In the genomic region with DNA sequence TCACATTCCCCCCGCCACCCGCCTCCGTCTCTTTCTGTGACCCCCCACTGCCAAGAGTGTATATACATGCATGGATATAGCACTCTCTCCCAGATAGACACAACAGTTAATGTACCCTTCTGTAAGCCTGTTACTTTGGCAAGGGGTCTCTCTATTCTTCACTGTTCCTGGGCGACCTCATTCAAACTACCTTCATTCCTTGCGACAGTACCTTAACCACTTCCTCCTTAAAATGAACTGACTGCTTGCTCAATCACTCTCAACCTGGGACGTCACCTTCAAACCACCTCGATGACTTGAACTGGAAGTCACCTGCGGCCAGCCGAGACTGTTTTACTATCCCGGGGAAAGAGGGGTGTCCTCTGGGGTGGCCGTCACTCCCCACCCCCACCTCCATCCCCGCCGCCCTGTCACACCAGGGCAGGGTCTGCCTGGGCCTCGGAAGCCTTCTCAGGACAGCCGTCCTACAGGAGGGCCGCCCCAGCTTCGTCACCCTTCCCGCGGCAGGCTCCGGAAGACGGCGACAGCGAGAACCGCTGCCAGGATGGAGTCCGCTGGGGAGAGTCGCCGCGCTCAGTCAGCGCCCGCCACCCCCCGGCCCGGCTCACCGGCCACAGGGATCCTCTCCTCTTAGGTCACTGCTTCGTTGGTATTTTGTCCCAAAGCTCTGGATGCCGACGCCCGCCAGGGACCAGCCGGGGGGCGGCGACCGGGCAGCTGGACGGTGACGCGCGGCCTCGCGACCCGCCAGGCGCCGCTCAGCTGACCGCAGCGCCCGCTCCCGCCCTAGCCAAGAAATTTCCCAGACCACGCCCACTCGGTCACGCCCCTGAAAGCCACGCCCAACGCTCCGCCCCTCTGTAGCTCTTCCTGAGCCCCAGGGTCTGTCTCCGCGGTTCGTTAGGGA, we compare ENCODE assay signal across 8 mouse cellular contexts. TPM values are rescaled to one million over a fixed set of nuclear protein-coding genes. Genes with fewer than 3 reads are reported as not detected.
DNase-seq lines count a peak whose midpoint lies in the region; ATAC-seq and TF ChIP-seq lines count a peak whose summit lies in the region.

TSS of gene Optn (minus strand) at position 753 of the 907 bp plus-strand sequence.

- H3K36me3 ChIP-seq in CH12.LX (replicated peaks in 1 of 2; ENCODE audit: control insufficient read depth in 1 of 2, insufficient read depth in 1 of 2, low read length in 1 of 2), result peaks cover 0 to 28% of the 10 kb centered on the region in 2 experiments
- no peaks in the 10 kb centered on the region for H3K36me3 ChIP-seq in forebrain, embryonic 13.5 days (ENCODE audit: poor library complexity, severe bottlenecking)
- no peaks in the 10 kb centered on the region for H3K36me3 ChIP-seq in liver, embryonic 16.5 days (ENCODE audit: control insufficient read depth, insufficient read depth)
- H3K36me3 ChIP-seq in neural tube, embryonic 12.5 days, result no peaks in the 10 kb centered on the region
- H3K36me3 ChIP-seq in stomach, postnatal 0 days (ENCODE audit: control insufficient read depth, insufficient read depth, low read length), result no peaks in the 10 kb centered on the region

- intact Hi-C loops in heart, postnatal 10 days (cut with DNase I), result no loop called here

- H3K27me3 ChIP-seq in CH12.LX (replicated peaks), result peaks cover 4% of the 10 kb centered on the region
- H3K27me3 ChIP-seq in forebrain, embryonic 13.5 days, result peaks cover 31% of the 10 kb centered on the region
- H3K27me3 ChIP-seq in liver, embryonic 16.5 days (ENCODE audit: control insufficient read depth, insufficient read depth, low read depth, low read length), result no peaks in the 10 kb centered on the region
- 0 out of 2 replicates have a peak, but pooled peaks cover 3% of the 10 kb centered on the region for H3K27me3 ChIP-seq in neural tube, embryonic 12.5 days (replicated peaks)
- no peaks in the 10 kb centered on the region for H3K27me3 ChIP-seq in stomach, postnatal 0 days (ENCODE audit: control insufficient read depth, insufficient read depth, low read length)

- H3K4me1 ChIP-seq in CH12.LX (ENCODE audit: control insufficient read depth in 1 of 2, insufficient read depth in 2 of 2), result peaks cover 0 to 32% of the 10 kb centered on the region in 2 experiments; a peak in 3 of 4 replicates
- peaks cover 9% of the 10 kb centered on the region for H3K4me1 ChIP-seq in forebrain, embryonic 13.5 days
- H3K4me1 ChIP-seq in liver, embryonic 16.5 days (ENCODE audit: control insufficient read depth, low read depth, low read length), result peaks cover 18% of the 10 kb centered on the region
- peaks cover 9% of the 10 kb centered on the region; the same call in 1 of the 2 replicates for H3K4me1 ChIP-seq in neural tube, embryonic 12.5 days
- H3K4me1 ChIP-seq in stomach, postnatal 0 days (replicated peaks; ENCODE audit: control insufficient read depth, insufficient read depth), result no peaks in the 10 kb centered on the region

- WGBS in forebrain, embryonic 13.5 days, result 3% methylated on average over 58 of the region's 63 CpGs
- WGBS in large intestine, adult 2 months, result 2% methylated on average over 63 of the region's 63 CpGs
- WGBS in liver, embryonic 16.5 days (ENCODE audit: insufficient replicate concordance), result 1% methylated on average over 61 of the region's 63 CpGs
- 2% methylated on average over 63 of the region's 63 CpGs for WGBS in neural tube, embryonic 12.5 days
- 3% methylated on average over 62 of the region's 63 CpGs for WGBS in stomach, postnatal 0 days

- peak within 1 kb of the TSS; percentile 81 to 91 (median 88) for H3K4me3 ChIP-seq in CH12.LX (replicated peaks in 1 of 3; ENCODE audit: low read depth in 2 of 3, low read length in 2 of 3, poor library complexity in 1 of 3)
- peak within 1 kb of the TSS; percentile 55 for H3K4me3 ChIP-seq in forebrain, embryonic 13.5 days
- H3K4me3 ChIP-seq in liver, embryonic 16.5 days (ENCODE audit: low read depth, low read length), result peak within 1 kb of the TSS; percentile 92
- H3K4me3 ChIP-seq in neural tube, embryonic 12.5 days, result peak within 1 kb of the TSS; percentile 54
- peak within 1 kb of the TSS; percentile 66 for H3K4me3 ChIP-seq in stomach, postnatal 0 days (ENCODE audit: low read depth, low read length)

- ATAC-seq in cerebellum, adult (ENCODE audit: insufficient number of reproducible peaks, low FRiP score, low TSS enrichment), result peak; percentile 86
- ATAC-seq in forebrain, embryonic 13.5 days, result peak; percentile 91
- peak; percentile 86 for ATAC-seq in liver, embryonic 16.5 days (ENCODE audit: low read depth)
- peak; percentile 92 for ATAC-seq in neural tube, embryonic 12.5 days (ENCODE audit: low FRiP score, low read depth)
- ATAC-seq in stomach, postnatal 0 days (ENCODE audit: low FRiP score, low TSS enrichment), result peak; percentile 85

- dilution Hi-C loops in CH12.LX (cut with MboI; ENCODE audit: extremely low pct_ligation_motif_present, extremely low pct_unique_long_range_greater_than_20kb, low sequenced_read_pairs), result no loop called here

- in situ Hi-C loops in CH12.LX (cut with MboI; ENCODE audit: low pct_ligation_motif_present, low pct_unique_long_range_greater_than_20kb, low sequenced_read_pairs), result no loop called here

- H3K27ac ChIP-seq in CH12.LX (ENCODE audit: insufficient read depth, low read depth), result peak within 1 kb of the TSS; percentile 45
- no peak within 1 kb of the TSS for H3K27ac ChIP-seq in forebrain, embryonic 13.5 days
- peak within 1 kb of the TSS; percentile 85 for H3K27ac ChIP-seq in liver, embryonic 16.5 days (ENCODE audit: low read length)
- no peak within 1 kb of the TSS for H3K27ac ChIP-seq in neural tube, embryonic 12.5 days
- 0 out of 2 replicates have a peak within 1 kb of the TSS, but pooled peaks have one; percentile 71 for H3K27ac ChIP-seq in stomach, postnatal 0 days (replicated peaks)

- no peak for TF ChIP-seq EP300 in CH12.LX (IDR thresholded peaks at IDR 0.05; ENCODE audit: low read length)
- no peak for TF ChIP-seq EP300 in stomach, postnatal 0 days (optimal IDR thresholded peaks at IDR 0.05)

- peak; percentile 71 for TF ChIP-seq POLR2A in CH12.LX (IDR thresholded peaks at IDR 0.05; ENCODE audit: low read depth, low read length)

- H3K9ac ChIP-seq in CH12.LX (ENCODE audit: insufficient read depth, low read depth), result peak within 1 kb of the TSS; percentile 64
- H3K9ac ChIP-seq in forebrain, embryonic 13.5 days, result peak within 1 kb of the TSS; percentile 65
- H3K9ac ChIP-seq in liver, embryonic 16.5 days (ENCODE audit: low read depth, low read length), result peak within 1 kb of the TSS; percentile 92
- peak within 1 kb of the TSS; percentile 64 for H3K9ac ChIP-seq in neural tube, embryonic 12.5 days
- peak within 1 kb of the TSS; percentile 70 for H3K9ac ChIP-seq in stomach, postnatal 0 days (ENCODE audit: low read length)

- DNase-seq in CH12.LX (ENCODE audit: extremely low read depth), result peak; percentile 76
- DNase-seq in heart, postnatal 10 days, result peak; percentile 92 to 94
- DNase-seq in large intestine, adult 2 months (ENCODE audit: low read depth, low spot score), result no peak
- DNase-seq in stomach, postnatal 0 days (ENCODE audit: low spot score), result peak; percentile 89

- H3K79me2 ChIP-seq in CH12.LX (replicated peaks; ENCODE audit: control insufficient read depth, extremely low read depth, insufficient read depth, poor library complexity, severe bottlenecking), result no peaks in the 10 kb centered on the region; the same call in 1 of the 2 replicates

- TF ChIP-seq RAD21 in CH12.LX (IDR thresholded peaks at IDR 0.05; ENCODE audit: low read depth, low read length), result no peak

- H3K9me3 ChIP-seq in CH12.LX (replicated peaks; ENCODE audit: low read length), result no peaks in the 10 kb centered on the region
- no peaks in the 10 kb centered on the region for H3K9me3 ChIP-seq in forebrain, embryonic 13.5 days (replicated peaks)
- H3K9me3 ChIP-seq in liver, embryonic 16.5 days (replicated peaks; ENCODE audit: control insufficient read depth, low read length), result no peaks in the 10 kb centered on the region
- H3K9me3 ChIP-seq in neural tube, embryonic 12.5 days, result no peaks in the 10 kb centered on the region
- no peaks in the 10 kb centered on the region for H3K9me3 ChIP-seq in stomach, postnatal 0 days (ENCODE audit: control insufficient read depth, low read length)

- peak within 1 kb of the TSS; percentile 46 for H3K4me2 ChIP-seq in CH12.LX (ENCODE audit: insufficient read depth, low read depth, poor library complexity, severe bottlenecking)
- peak within 1 kb of the TSS; percentile 91 for H3K4me2 ChIP-seq in forebrain, embryonic 13.5 days
- H3K4me2 ChIP-seq in liver, embryonic 16.5 days (ENCODE audit: low read depth, low read length), result peak within 1 kb of the TSS; percentile 86
- H3K4me2 ChIP-seq in neural tube, embryonic 12.5 days (replicated peaks), result peak within 1 kb of the TSS; percentile 90
- H3K4me2 ChIP-seq in stomach, postnatal 0 days (replicated peaks; ENCODE audit: low read depth), result peak within 1 kb of the TSS; percentile 90

- no peak for TF ChIP-seq CTCF in CH12.LX (conservative IDR thresholded peaks at IDR 0.05 in 1 of 2, IDR thresholded peaks at IDR 0.05 in 1 of 2; ENCODE audit: low read depth in 2 of 2, low read length in 2 of 2)
- no peak for TF ChIP-seq CTCF in stomach, postnatal 0 days (IDR thresholded peaks at IDR 0.05; ENCODE audit: low read depth)

TF ChIP-seq in CH12.LX, 34 proteins besides CTCF, POLR2A, EP300 and RAD21 (continues in another document):
- TF ChIP-seq JUN (IDR thresholded peaks at IDR 0.05; ENCODE audit: insufficient read depth, low read depth, low read length) (no peak), MAX (IDR thresholded peaks at IDR 0.05; ENCODE audit: low read length) (no peak), RCOR1 (conservative IDR thresholded peaks at IDR 0.05; ENCODE audit: low read depth, low read length) (0 out of 2 replicates have a peak, but pooled peaks have one; percentile 31), MAFK (IDR thresholded peaks at IDR 0.05; ENCODE audit: insufficient replicate concordance, low read length) (no peak), ZC3H11A (IDR thresholded peaks at IDR 0.05; ENCODE audit: low read depth, low read length) (no peak), HCFC1 (IDR thresholded peaks at IDR 0.05; ENCODE audit: low read depth, low read length) (no peak; the same call in 1 of the 2 replicates), SMC3 (IDR thresholded peaks at IDR 0.05; ENCODE audit: low read depth, low read length) (no peak), MYC (IDR thresholded peaks at IDR 0.05; ENCODE audit: low read depth, low read length) (0 out of 2 replicates have a peak, but pooled peaks have one; percentile 21), CHD1 (IDR thresholded peaks at IDR 0.05; ENCODE audit: low read depth, low read length) (no peak)

RNA-seq across cellular contexts. Expression of gene Optn, which starts in this region (rescaled TPM):
- 19.8 and 25.1 TPM in 2 replicates for total RNA-seq in CH12.LX (2012; rRNA removed)
- 27.2 and 28.0 TPM in 2 replicates for total RNA-seq in CH12.LX (2014; rRNA removed)
- 37.3 and 40.6 TPM in 2 replicates for polyA plus RNA-seq in CH12.LX (2012; ENCODE audit: insufficient read length, low read depth)
- polyA plus RNA-seq in forebrain, embryonic 13.5 days (2015; fragmentation: Nextera tagmentation; extraction: Ambion mirVana), result 2.8 and 3.3 TPM in 2 replicates
- 10 to 100 TPM; 42.1 to 42.2 TPM for total RNA-seq in heart, postnatal 10 days (2021)
- 19.1 and 37.6 TPM in 2 replicates for polyA plus RNA-seq in large intestine, adult 2 months (2012; rRNA removed)
- polyA plus RNA-seq in liver, embryonic 16.5 days (2015; fragmentation: Nextera tagmentation; extraction: Ambion mirVana), result 21.8 and 22.3 TPM in 2 replicates
- polyA plus RNA-seq in neural tube, embryonic 12.5 days (2016; fragmentation: Nextera tagmentation; extraction: Ambion mirVana), result 5.2 and 6.1 TPM in 2 replicates
- polyA plus RNA-seq in stomach, postnatal 0 days (2015; fragmentation: Nextera tagmentation; extraction: Ambion mirVana), result 16.6 and 17.0 TPM in 2 replicates

Comparison
In these comparisons a context has a peak if more than half of its experiments do, and no peak if none do; other contexts are left out.
1. H3K27ac ChIP-seq: peak in CH12.LX (single experiment), liver, embryonic 16.5 days (single experiment) and stomach, postnatal 0 days (single experiment); none in forebrain, embryonic 13.5 days (single experiment) and neural tube, embryonic 12.5 days (single experiment).
2. Peak in every context shown above with its lines, with median percentiles within 50 percentile points of each other: H3K4me2 ChIP-seq, H3K4me3 ChIP-seq, H3K9ac ChIP-seq and ATAC-seq.